Mouse (Mus musculus): ENCODE results near the gene Ttc21a. TPM values are rescaled to one million over a fixed set of nuclear protein-coding genes. Genes with fewer than 3 reads are reported as not detected.

Ttc21a gene
- polyA plus RNA-seq, 1 experiment from 2014 or later, result 0.14 TPM

DNA sequence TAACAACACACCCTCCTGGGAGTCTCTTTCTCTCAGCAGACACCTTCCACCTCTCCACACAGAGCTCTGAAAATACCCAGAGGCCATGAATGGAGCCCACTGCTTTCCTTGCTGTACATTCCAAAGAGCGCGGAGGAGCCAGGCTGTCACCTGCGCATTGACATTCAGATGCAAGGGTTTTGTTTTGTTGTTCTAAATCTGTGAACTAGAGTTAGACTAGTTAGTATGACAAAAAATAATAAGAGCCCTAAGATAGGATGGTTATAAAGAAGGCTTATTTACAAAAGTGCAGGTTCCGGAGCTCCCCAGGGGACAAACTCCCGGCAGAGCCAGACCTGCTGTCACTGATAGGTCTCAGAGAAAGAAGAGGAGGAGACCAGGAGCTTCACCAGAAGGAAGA, 53.9 kb downstream of the Ttc21a start:
- Histone ChIP-seq H3K36me3 (no peaks in the 10 kb centered on the region), H3K9me3 (no peaks in the 10 kb centered on the region), H3K4me2 (no peak overlapping the region), H3K27ac (no peak overlapping the region), H3K27me3 (replicated peaks) (no peaks in the 10 kb centered on the region), H3K4me1 (no peaks in the 10 kb centered on the region), H3K4me3 (replicated peaks) (no peak overlapping the region), H3K9ac (no peak overlapping the region)
- ATAC-seq (ENCODE audit: insufficient read depth, low FRiP score, low read depth), result no peak
- WGBS, result 36% methylated on average over 5 of the region's 5 CpGs

DNA sequence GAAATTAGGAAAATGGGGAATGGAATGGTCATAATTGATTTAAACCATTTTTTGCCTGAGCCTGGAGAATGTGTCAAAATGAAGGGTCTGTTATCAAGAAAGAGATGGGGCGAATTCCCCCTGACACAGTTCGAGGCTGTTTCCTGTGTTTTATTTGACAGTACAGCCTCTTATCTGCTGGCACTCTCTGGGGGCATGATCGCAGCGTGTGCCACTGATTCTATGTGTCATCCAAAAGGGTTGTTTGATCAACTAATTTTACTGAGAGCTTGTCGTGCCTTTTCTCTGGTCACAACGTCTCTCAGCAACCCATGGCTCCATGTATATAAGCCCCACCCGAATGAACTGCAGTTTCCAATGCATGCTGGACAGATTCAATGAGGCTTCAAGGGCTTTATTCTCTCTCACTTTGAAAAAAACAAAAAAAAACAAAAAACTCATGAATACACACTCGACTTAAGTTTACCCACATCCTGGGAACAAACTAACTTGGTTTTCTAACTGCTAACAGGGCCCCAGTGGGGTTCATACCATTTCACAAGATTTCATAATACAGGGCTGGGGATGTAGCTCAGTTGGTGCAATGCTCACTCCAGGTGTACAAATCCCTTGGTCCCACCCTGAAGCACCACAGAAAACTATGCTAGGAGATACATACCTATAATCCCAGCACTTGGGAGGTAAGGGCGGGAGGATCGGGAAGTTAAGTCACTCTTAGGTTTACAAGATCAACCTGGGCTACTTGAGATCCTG, 55.9 kb downstream of the Ttc21a start:
- no peaks in the 10 kb centered on the region for H3K27me3 ChIP-seq (replicated peaks)
- no peaks in the 10 kb centered on the region for H3K9me3 ChIP-seq
- 62% methylated on average over 10 of the region's 10 CpGs for WGBS
- H3K4me1 ChIP-seq, result no peaks in the 10 kb centered on the region
- no peak overlapping the region for H3K4me3 ChIP-seq (replicated peaks)
- H3K27ac ChIP-seq, result no peak overlapping the region
- no peak for ATAC-seq (ENCODE audit: insufficient read depth, low FRiP score, low read depth)
- no peaks in the 10 kb centered on the region for H3K36me3 ChIP-seq
- H3K4me2 ChIP-seq, result no peak overlapping the region
- H3K9ac ChIP-seq, result no peak overlapping the region

DNA sequence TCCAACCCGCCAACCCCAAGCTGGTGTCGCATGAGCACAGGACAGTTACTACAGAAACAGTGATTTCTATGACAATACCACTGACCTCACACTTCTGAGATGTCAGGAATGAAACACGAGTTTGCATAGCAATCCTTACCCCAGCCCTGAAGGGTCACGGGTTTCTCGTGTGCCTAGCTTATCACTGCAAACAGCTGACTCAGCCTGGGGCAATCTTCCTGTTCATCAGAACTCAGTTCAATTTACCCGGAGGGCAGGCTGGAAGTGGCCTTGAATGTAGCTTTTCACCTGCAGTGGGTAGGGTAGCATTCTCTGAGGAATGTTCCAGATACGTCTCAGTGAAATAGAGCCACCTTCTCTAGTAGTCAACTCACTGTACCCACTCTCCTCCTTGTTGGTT, 56.8 kb downstream of the Ttc21a start:
- H3K4me3 ChIP-seq (replicated peaks), result no peak overlapping the region
- ATAC-seq (ENCODE audit: insufficient read depth, low FRiP score, low read depth), result no peak
- no peak overlapping the region for H3K4me2 ChIP-seq
- H3K9me3 ChIP-seq, result no peaks in the 10 kb centered on the region
- no peaks in the 10 kb centered on the region for H3K27me3 ChIP-seq (replicated peaks)
- 56% methylated on average over 7 of the region's 7 CpGs for WGBS
- H3K4me1 ChIP-seq, result no peaks in the 10 kb centered on the region
- no peaks in the 10 kb centered on the region for H3K36me3 ChIP-seq
- no peak overlapping the region for H3K9ac ChIP-seq
- H3K27ac ChIP-seq, result no peak overlapping the region

DNA sequence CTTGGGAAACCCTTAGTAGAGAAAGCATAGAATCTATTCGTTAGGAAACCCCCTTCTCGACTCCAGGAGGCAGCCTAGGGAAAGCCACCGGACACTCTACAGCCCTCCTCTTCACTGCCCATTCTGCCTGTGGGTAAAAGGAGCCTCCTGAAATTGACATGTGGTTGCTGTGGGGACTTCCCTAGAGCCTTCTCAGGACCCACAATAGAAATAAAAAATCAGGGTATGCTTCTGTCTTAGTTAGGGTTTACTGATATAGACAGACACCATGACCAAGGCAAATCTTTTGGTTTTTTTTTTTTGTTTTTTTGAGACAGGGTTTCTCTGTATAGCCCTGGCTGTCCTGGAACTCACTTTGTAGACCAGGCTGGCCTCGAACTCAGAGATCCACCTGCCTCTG, 58.7 kb downstream of the Ttc21a start:
- H3K36me3 ChIP-seq, result no peaks in the 10 kb centered on the region
- H3K27me3 ChIP-seq (replicated peaks), result no peaks in the 10 kb centered on the region
- no peak for ATAC-seq (ENCODE audit: insufficient read depth, low FRiP score, low read depth)
- no peak overlapping the region for H3K27ac ChIP-seq
- H3K4me3 ChIP-seq (replicated peaks), result no peak overlapping the region
- H3K4me2 ChIP-seq, result no peak overlapping the region
- no peaks in the 10 kb centered on the region for H3K9me3 ChIP-seq
- no peak overlapping the region for H3K9ac ChIP-seq
- 85% methylated on average over 4 of the region's 4 CpGs for WGBS
- peaks cover 9% of the 10 kb centered on the region; the same call in 1 of the 2 replicates for H3K4me1 ChIP-seq

DNA sequence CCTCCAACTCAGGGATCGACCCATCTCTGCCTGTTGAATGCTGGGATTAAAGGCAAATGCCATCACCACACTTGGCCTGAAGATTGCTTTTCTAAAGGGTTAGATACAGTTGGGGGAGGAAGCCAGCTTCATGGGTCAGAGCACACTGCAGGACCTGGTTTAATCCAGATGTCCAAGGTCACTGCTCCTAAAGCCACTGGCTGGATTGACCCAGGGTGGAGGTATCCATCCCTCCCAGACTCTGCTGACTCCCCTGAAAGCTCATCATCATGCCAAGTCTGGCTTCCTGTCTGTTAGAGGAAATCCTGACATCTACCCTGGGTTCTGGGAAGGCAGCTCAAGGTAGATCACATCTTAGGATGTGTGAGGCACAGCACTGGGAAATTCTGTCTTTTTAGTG, 61.4 kb downstream of the Ttc21a start:
- H3K27ac ChIP-seq, result no peak overlapping the region
- no peak for ATAC-seq (ENCODE audit: insufficient read depth, low FRiP score, low read depth)
- peaks cover 13% of the 10 kb centered on the region for H3K4me1 ChIP-seq
- no peaks in the 10 kb centered on the region for H3K9me3 ChIP-seq
- no peak overlapping the region for H3K9ac ChIP-seq
- H3K4me3 ChIP-seq (replicated peaks), result no peak overlapping the region
- 89% methylated on average over 1 of the region's 1 CpGs for WGBS
- no peaks in the 10 kb centered on the region for H3K36me3 ChIP-seq
- H3K27me3 ChIP-seq (replicated peaks), result no peaks in the 10 kb centered on the region
- H3K4me2 ChIP-seq, result no peak overlapping the region

DNA sequence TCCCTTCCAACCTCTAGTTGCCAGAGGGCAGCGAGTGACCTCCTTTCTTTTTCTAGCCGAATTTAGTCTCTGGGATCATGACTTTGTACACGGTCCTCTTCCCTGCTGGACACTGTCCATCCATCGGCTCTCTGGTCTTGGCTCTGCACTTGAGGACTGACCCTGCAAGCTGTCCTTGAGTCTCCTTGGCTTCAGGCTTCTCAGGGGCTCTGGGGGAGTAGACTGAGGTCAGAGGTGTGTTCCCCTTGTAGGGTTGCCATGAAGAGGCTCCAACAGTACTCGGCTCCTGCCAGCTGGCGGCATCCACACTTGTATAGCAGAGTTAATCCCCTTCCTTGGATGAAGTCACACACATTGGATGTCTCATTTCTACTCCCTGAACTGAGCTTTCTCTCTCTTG, 62.2 kb downstream of the Ttc21a start:
- H3K4me1 ChIP-seq, result peaks cover 13% of the 10 kb centered on the region
- H3K27ac ChIP-seq, result peak overlapping the region; percentile 70
- no peaks in the 10 kb centered on the region for H3K36me3 ChIP-seq
- WGBS, result 66% methylated on average over 6 of the region's 6 CpGs
- no peak overlapping the region for H3K4me3 ChIP-seq (replicated peaks)
- H3K4me2 ChIP-seq, result no peak overlapping the region
- H3K27me3 ChIP-seq (replicated peaks), result no peaks in the 10 kb centered on the region
- no peak overlapping the region for H3K9ac ChIP-seq
- ATAC-seq (ENCODE audit: insufficient read depth, low FRiP score, low read depth), result no peak
- no peaks in the 10 kb centered on the region for H3K9me3 ChIP-seq

DNA sequence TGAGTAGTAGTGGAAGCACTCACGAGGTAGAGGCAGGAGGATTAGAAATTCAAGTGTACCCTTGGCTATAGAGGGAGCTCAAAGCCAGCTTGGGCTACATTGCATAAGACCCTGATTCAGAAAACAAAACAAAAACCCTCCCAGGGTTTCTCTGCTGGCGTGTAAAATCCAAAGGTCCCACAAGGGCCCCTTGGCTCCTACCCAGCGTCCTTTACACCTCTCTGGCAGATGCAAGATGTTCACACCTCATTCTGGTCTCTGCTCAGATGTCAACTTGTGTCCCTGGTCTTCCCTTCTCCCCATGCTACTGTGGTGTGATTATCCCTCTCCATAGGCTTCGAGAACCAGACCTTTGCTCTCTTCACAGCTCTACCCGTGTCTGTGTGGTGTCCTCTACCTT, 63.4 kb downstream of the Ttc21a start:
- H3K36me3 ChIP-seq, result no peaks in the 10 kb centered on the region
- H3K4me2 ChIP-seq, result no peak overlapping the region
- no peak overlapping the region for H3K27ac ChIP-seq
- no peak overlapping the region for H3K4me3 ChIP-seq (replicated peaks)
- H3K4me1 ChIP-seq, result peaks cover 13% of the 10 kb centered on the region
- H3K27me3 ChIP-seq (replicated peaks), result no peaks in the 10 kb centered on the region
- no peak for ATAC-seq (ENCODE audit: insufficient read depth, low FRiP score, low read depth)
- 81% methylated on average over 5 of the region's 5 CpGs for WGBS
- H3K9me3 ChIP-seq, result no peaks in the 10 kb centered on the region
- H3K9ac ChIP-seq, result no peak overlapping the region

DNA sequence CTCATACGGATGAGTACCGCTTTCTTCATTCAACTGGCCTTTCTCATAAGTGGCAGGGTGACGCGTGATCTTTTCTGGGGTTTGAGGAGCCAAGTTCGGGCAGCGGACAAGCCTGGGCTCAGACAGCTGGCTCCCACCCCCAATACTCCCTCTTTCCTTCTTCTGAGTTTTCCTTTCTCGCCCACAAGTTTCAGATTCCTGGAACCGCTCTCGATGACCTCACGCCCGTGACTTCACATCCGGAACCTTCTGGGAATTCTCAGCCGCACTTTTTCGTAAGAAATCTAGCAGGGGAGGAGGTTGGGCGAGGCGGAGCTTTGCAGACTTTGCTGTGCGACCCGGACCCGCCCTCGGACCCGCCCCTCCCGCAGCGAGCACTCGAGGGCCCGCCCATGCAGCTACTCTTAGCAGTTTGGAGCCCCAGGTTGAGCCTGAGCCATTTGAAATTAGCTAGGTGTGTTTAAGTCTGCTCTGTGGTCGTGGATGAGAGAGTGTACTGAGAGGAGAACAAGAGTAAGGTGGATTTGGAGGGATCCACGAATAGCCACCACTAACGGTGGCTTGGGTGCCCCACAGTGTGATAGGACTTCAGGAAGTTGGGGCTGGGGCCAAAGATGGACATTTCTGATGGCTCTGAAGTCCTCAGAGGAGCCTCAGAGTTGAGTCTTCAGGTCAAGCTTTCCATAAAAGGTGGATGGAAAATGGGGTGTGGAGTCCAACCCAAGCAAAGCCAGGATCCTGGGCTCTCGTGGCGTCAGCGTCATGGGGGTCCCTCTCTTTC, 64.7 kb downstream of the Ttc21a start:
- ATAC-seq (ENCODE audit: insufficient read depth, low FRiP score, low read depth), result peak; percentile 93
- H3K9me3 ChIP-seq, result no peaks in the 10 kb centered on the region
- no peaks in the 10 kb centered on the region for H3K36me3 ChIP-seq
- peak overlapping the region; percentile 90 for H3K27ac ChIP-seq
- peak overlapping the region; percentile 45 for H3K4me3 ChIP-seq (replicated peaks)
- H3K9ac ChIP-seq, result peak overlapping the region; percentile 35; the same call in 1 of the 2 replicates
- peaks cover 13% of the 10 kb centered on the region for H3K4me1 ChIP-seq
- peak overlapping the region; percentile 79 for H3K4me2 ChIP-seq
- 8% methylated on average over 31 of the region's 31 CpGs for WGBS
- H3K27me3 ChIP-seq (replicated peaks), result no peaks in the 10 kb centered on the region

DNA sequence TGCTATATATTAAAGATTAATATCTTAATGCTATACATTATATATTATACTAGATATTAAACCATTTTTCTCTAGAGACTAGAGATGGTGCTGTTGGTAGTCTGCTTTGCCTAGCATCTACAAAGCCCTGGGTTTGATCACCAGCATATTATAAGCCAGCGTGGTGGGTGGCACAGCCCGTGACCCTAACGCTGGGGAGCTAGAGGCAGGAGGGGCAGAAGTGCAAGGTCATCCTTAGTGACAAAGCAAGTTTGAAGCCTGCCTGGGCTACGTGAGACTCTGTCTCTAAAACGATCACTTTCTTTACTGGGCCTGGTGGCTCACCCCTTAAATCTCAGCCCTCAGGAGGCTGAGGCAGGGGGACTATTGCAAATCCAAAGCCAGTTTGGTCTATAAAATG, 65.5 kb downstream of the Ttc21a start:
- 78% methylated on average over 5 of the region's 5 CpGs for WGBS
- ATAC-seq (ENCODE audit: insufficient read depth, low FRiP score, low read depth), result no peak
- Histone ChIP-seq H3K36me3 (no peaks in the 10 kb centered on the region), H3K4me3 (replicated peaks) (no peak overlapping the region), H3K27me3 (replicated peaks) (no peaks in the 10 kb centered on the region), H3K9me3 (no peaks in the 10 kb centered on the region), H3K27ac (no peak overlapping the region), H3K4me1 (peaks cover 13% of the 10 kb centered on the region), H3K9ac (no peak overlapping the region), H3K4me2 (no peak overlapping the region)

DNA sequence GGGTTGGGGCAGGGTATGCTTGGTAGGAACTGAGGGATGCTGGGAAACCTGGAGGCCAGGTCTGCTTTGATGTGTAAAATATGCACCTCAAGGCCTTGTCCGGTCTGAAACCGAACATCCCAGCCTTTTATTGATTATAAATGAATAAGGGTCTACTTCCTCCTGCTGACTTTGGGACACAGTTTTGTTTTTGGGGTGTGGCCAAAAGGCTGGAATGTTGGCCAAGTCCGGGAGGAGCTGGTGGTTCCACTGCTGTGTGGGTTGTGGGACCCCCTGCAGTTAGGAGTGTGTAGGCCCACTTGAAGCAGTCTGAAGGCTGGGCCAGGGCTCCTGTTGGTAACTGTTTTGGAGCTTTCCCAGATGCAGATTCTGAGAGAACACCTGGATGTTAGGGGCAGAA, 68.5 kb downstream of the Ttc21a start:
- H3K4me1 ChIP-seq, result peaks cover 18% of the 10 kb centered on the region
- no peaks in the 10 kb centered on the region for H3K36me3 ChIP-seq
- H3K9me3 ChIP-seq, result no peaks in the 10 kb centered on the region
- H3K27me3 ChIP-seq (replicated peaks), result no peaks in the 10 kb centered on the region
- ATAC-seq (ENCODE audit: insufficient read depth, low FRiP score, low read depth), result no peak
- H3K4me3 ChIP-seq (replicated peaks), result no peak overlapping the region
- no peak overlapping the region for H3K4me2 ChIP-seq
- H3K27ac ChIP-seq, result no peak overlapping the region
- no peak overlapping the region for H3K9ac ChIP-seq
- WGBS, result 42% methylated on average over 3 of the region's 3 CpGs

DNA sequence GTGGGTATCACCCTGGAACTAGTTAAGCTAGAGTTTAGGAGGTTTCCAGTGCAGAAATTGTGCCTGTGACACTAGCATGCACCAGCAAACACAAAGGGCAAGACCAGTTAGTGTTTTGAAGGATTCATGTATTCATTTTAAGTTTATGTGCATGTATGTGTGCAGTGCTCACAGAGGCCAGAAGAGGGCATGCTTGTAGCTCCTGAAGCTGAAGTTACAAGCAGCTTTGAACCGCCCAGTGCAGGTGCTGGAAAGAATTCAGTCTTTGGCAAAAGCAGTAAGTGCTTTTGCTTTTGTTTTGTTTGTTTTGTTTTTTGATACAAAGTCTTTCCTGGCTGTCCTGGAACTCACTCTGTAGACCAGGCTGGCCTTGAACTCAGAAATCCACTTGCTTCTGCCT, 70.4 kb downstream of the Ttc21a start:
- no peaks in the 10 kb centered on the region for H3K9me3 ChIP-seq
- H3K9ac ChIP-seq, result no peak overlapping the region
- peaks cover 13% of the 10 kb centered on the region for H3K4me1 ChIP-seq
- H3K36me3 ChIP-seq, result no peaks in the 10 kb centered on the region
- no peak overlapping the region for H3K4me3 ChIP-seq (replicated peaks)
- H3K4me2 ChIP-seq, result no peak overlapping the region
- H3K27me3 ChIP-seq (replicated peaks), result no peaks in the 10 kb centered on the region
- H3K27ac ChIP-seq, result no peak overlapping the region
- 86% methylated on average over 1 of the region's 1 CpGs for WGBS
- ATAC-seq (ENCODE audit: insufficient read depth, low FRiP score, low read depth), result no peak

DNA sequence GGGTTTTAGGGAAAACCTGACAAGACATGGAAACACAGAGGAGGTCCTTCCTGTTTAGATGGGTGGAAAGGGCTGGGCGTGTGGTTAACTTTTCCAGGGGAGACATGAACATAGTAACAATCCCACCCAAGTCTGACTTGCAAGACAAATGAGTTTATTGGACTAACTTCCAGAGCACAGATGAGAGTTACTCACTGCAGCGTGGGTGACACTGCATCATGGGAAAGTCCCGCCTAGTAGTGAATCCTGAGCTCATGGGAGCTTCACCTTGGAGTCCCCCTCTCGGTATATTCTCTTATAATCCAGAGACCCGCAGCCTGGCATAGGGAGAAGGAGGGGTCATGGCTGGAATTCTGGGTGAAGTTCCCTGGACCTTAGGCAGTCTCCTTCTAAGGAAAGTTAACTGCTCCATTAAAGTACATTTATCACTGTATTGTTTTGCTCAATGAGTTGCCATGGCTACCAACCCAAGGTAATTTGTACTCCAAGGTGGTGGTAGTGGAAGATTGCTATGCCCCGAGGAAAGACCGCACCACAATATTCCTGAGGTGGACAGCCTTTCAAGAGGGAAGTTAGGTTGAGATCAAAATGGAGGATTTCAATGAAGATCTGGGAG, 71.9 kb downstream of the Ttc21a start:
- ATAC-seq (ENCODE audit: insufficient read depth, low FRiP score, low read depth), result no peak
- H3K4me1 ChIP-seq, result peaks cover 16% of the 10 kb centered on the region

More for the DNA sequence above, 71.9 kb downstream of the Ttc21a start:
- H3K36me3 ChIP-seq, result no peaks in the 10 kb centered on the region
- no peak overlapping the region for H3K4me3 ChIP-seq (replicated peaks)
- H3K9me3 ChIP-seq, result no peaks in the 10 kb centered on the region
- H3K27ac ChIP-seq, result no peak overlapping the region
- no peak overlapping the region for H3K4me2 ChIP-seq
- WGBS, result 63% methylated on average over 7 of the region's 7 CpGs
- no peak overlapping the region for H3K9ac ChIP-seq
- no peaks in the 10 kb centered on the region for H3K27me3 ChIP-seq (replicated peaks)

Data from stomach, embryonic 15.5 days (tissue).